Mouse (Mus musculus): ENCODE measurements at regions not wholly inside any gene's neighbourhood (a gene's known extent, or its start where the extent isn't known, plus 50 kb on each side); places are given as distances from the start of the nearest gene placed in this dataset.

- H3K27ac ChIP-seq (ENCODE audit: insufficient read depth, low read depth, low read length): no peak overlapping the region
- H3K4me1 ChIP-seq (ENCODE audit: control insufficient read depth, insufficient read depth, low read length): peaks cover 5% of the 10 kb centered on the region; the same call in 1 of the 2 replicates
- H3K36me3 ChIP-seq (ENCODE audit: control insufficient read depth, insufficient read depth, low read length): no peaks in the 10 kb centered on the region
- TF ChIP-seq CTCF (conservative IDR thresholded peaks at IDR 0.05; ENCODE audit: insufficient read depth, insufficient read length, low read depth, low read length) (peak; percentile 85), POLR2A (IDR thresholded peaks at IDR 0.05; ENCODE audit: low read depth, low read length) (no peak)
- peak; percentile 94 for DNase-seq
- H3K4me3 ChIP-seq (ENCODE audit: insufficient read depth, low read depth, low read length): no peak overlapping the region
- H3K27me3 ChIP-seq (replicated peaks; ENCODE audit: control insufficient read depth, insufficient read depth, low read length): no peaks in the 10 kb centered on the region
- 19% methylated on average over 8 of the region's 8 CpGs for WGBS
Measured at GRCm38 (mm10) chr17:84113608-84114278, 74.0 kb downstream of the Zfp36l2 start.

GRCm38 (mm10) chr17:84112411-84113031 is 75.2 kb downstream of the Zfp36l2 start:
- H3K27ac ChIP-seq (ENCODE audit: insufficient read depth, low read depth, low read length): peak overlapping the region; percentile 32
- H3K27me3 ChIP-seq (replicated peaks; ENCODE audit: control insufficient read depth, insufficient read depth, low read length): no peaks in the 10 kb centered on the region
- H3K36me3 ChIP-seq (ENCODE audit: control insufficient read depth, insufficient read depth, low read length): no peaks in the 10 kb centered on the region
- peaks cover 5% of the 10 kb centered on the region; the same call in 1 of the 2 replicates for H3K4me1 ChIP-seq (ENCODE audit: control insufficient read depth, insufficient read depth, low read length)
- no peak for TF ChIP-seq POLR2A (IDR thresholded peaks at IDR 0.05; ENCODE audit: low read depth, low read length)
- TF ChIP-seq CTCF (conservative IDR thresholded peaks at IDR 0.05; ENCODE audit: insufficient read depth, insufficient read length, low read depth, low read length): no peak
- H3K4me3 ChIP-seq (ENCODE audit: insufficient read depth, low read depth, low read length): no peak overlapping the region
- DNase-seq: peak; percentile 60
- WGBS: 60% methylated on average over 6 of the region's 6 CpGs

- DNase-seq: peak; percentile 34
- H3K27ac ChIP-seq (ENCODE audit: insufficient read depth, low read depth, low read length): peak overlapping the region; percentile 33
- H3K4me1 ChIP-seq (ENCODE audit: control insufficient read depth, insufficient read depth, low read length): peaks cover 5% of the 10 kb centered on the region; the same call in 1 of the 2 replicates
- no peak overlapping the region for H3K4me3 ChIP-seq (ENCODE audit: insufficient read depth, low read depth, low read length)
- no peaks in the 10 kb centered on the region for H3K27me3 ChIP-seq (replicated peaks; ENCODE audit: control insufficient read depth, insufficient read depth, low read length)
- TF ChIP-seq CTCF (conservative IDR thresholded peaks at IDR 0.05; ENCODE audit: insufficient read depth, insufficient read length, low read depth, low read length): no peak
- TF ChIP-seq POLR2A (IDR thresholded peaks at IDR 0.05; ENCODE audit: low read depth, low read length): no peak
- no peaks in the 10 kb centered on the region for H3K36me3 ChIP-seq (ENCODE audit: control insufficient read depth, insufficient read depth, low read length)
- 78% methylated on average over 10 of the region's 10 CpGs for WGBS
Measured at GRCm38 (mm10) chr17:84111787-84112370, 75.9 kb downstream of the Zfp36l2 start.

GRCm38 (mm10) chr17:84110945-84111344 is 76.8 kb downstream of the Zfp36l2 start:
- H3K4me1 ChIP-seq (ENCODE audit: control insufficient read depth, insufficient read depth, low read length): peaks cover 5% of the 10 kb centered on the region; the same call in 1 of the 2 replicates
- H3K27ac ChIP-seq (ENCODE audit: insufficient read depth, low read depth, low read length): no peak overlapping the region
- DNase-seq: no peak
- no peaks in the 10 kb centered on the region for H3K27me3 ChIP-seq (replicated peaks; ENCODE audit: control insufficient read depth, insufficient read depth, low read length)
- WGBS: 84% methylated on average over 9 of the region's 9 CpGs
- H3K36me3 ChIP-seq (ENCODE audit: control insufficient read depth, insufficient read depth, low read length): no peaks in the 10 kb centered on the region
- no peak overlapping the region for H3K4me3 ChIP-seq (ENCODE audit: insufficient read depth, low read depth, low read length)
- TF ChIP-seq CTCF (conservative IDR thresholded peaks at IDR 0.05; ENCODE audit: insufficient read depth, insufficient read length, low read depth, low read length) (no peak), POLR2A (IDR thresholded peaks at IDR 0.05; ENCODE audit: low read depth, low read length) (no peak)

- TF ChIP-seq POLR2A (IDR thresholded peaks at IDR 0.05; ENCODE audit: low read depth, low read length) (no peak), CTCF (conservative IDR thresholded peaks at IDR 0.05; ENCODE audit: insufficient read depth, insufficient read length, low read depth, low read length) (no peak)
- no peak overlapping the region for H3K27ac ChIP-seq (ENCODE audit: insufficient read depth, low read depth, low read length)
- 78% methylated on average over 9 of the region's 9 CpGs for whole genome bisulfite sequencing
- no peaks in the 10 kb centered on the region for H3K36me3 ChIP-seq (ENCODE audit: control insufficient read depth, insufficient read depth, low read length)
- H3K4me3 ChIP-seq (ENCODE audit: insufficient read depth, low read depth, low read length): no peak overlapping the region
- no peaks in the 10 kb centered on the region for H3K27me3 ChIP-seq (replicated peaks; ENCODE audit: control insufficient read depth, insufficient read depth, low read length)
- H3K4me1 ChIP-seq (ENCODE audit: control insufficient read depth, insufficient read depth, low read length): peaks cover 5% of the 10 kb centered on the region; the same call in 1 of the 2 replicates
- DNase-seq: no peak
Measured at GRCm38 (mm10) chr17:84110000-84110695, 77.6 kb downstream of the Zfp36l2 start.

GRCm38 (mm10) chr17:84107946-84108686 is 79.6 kb downstream of the Zfp36l2 start:
- Histone ChIP-seq H3K27me3 (replicated peaks; ENCODE audit: control insufficient read depth, insufficient read depth, low read length) (no peaks in the 10 kb centered on the region), H3K4me1 (ENCODE audit: control insufficient read depth, insufficient read depth, low read length) (no peaks in the 10 kb centered on the region), H3K36me3 (ENCODE audit: control insufficient read depth, insufficient read depth, low read length) (no peaks in the 10 kb centered on the region), H3K4me3 (ENCODE audit: insufficient read depth, low read depth, low read length) (no peak overlapping the region), H3K27ac (ENCODE audit: insufficient read depth, low read depth, low read length) (no peak overlapping the region)
- TF ChIP-seq CTCF (conservative IDR thresholded peaks at IDR 0.05; ENCODE audit: insufficient read depth, insufficient read length, low read depth, low read length): no peak
- no peak for TF ChIP-seq POLR2A (IDR thresholded peaks at IDR 0.05; ENCODE audit: low read depth, low read length)
- WGBS: 88% methylated on average over 8 of the region's 8 CpGs
- no peak for DNase-seq
